Mouse (Mus musculus): ENCODE results near the gene Cacna1s. TPM values are rescaled to one million over a fixed set of nuclear protein-coding genes. Genes with fewer than 3 reads are reported as not detected.

Cacna1s gene
- polyA plus RNA-seq, 1 experiment = 0.40 TPM

DNA sequence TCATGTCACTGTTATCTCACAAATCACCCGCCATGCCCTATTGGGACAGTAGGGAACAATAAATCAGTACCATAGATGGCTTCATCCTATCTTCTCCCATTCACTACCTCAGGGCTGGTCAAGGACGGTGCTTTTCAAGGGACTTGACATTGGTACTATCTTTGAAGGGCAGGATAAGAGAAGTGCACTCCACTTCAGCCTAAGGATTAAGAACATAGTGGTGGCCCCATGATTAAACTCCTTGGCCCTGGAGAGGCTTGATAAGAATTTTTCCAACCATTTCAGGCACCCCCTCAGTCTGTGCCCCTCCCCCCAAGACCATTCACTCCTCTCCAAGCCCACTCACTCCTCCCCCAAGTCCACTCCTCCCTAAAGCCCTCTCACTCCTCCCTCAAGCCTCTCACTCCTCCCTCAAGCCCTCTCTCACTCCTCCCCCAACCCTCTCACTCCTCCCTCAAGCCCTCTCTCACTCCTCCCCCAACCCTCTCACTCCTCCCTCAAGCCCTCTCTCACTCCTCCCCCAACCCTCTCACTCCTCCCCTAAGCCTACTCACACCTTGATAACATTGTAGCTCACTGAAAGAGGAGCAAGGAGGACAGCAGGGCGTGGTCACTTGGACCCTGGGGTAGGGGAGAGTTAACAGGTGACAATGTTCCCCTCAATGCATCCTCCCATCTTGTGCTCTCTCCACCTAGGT lies 33.6 kb downstream of the Cacna1s start:
- TF ChIP-seq CTCF (IDR thresholded peaks at IDR 0.05; ENCODE audit: borderline replicate concordance, extremely low read depth, insufficient read depth, insufficient read length) (no peak), POLR2A (IDR thresholded peaks at IDR 0.05; ENCODE audit: borderline replicate concordance, extremely low read depth, insufficient read depth, insufficient read length, poor library complexity, severe bottlenecking) (no peak)
- DNase-seq (ENCODE audit: low read depth) = no peak

- TF ChIP-seq POLR2A (IDR thresholded peaks at IDR 0.05; ENCODE audit: borderline replicate concordance, extremely low read depth, insufficient read depth, insufficient read length, poor library complexity, severe bottlenecking) = no peak
- DNase-seq (ENCODE audit: low read depth) = peak; percentile 31
These were observed 37.0 kb downstream of the Cacna1s start for GRCm38 (mm10) chr1:136089368-136090165.

- TF ChIP-seq CTCF (IDR thresholded peaks at IDR 0.05; ENCODE audit: borderline replicate concordance, extremely low read depth, insufficient read depth, insufficient read length) (no peak), POLR2A (IDR thresholded peaks at IDR 0.05; ENCODE audit: borderline replicate concordance, extremely low read depth, insufficient read depth, insufficient read length, poor library complexity, severe bottlenecking) (no peak)
- DNase-seq (ENCODE audit: low read depth) = no peak
These were observed 41.2 kb downstream of the Cacna1s start for GRCm38 (mm10) chr1:136093726-136094125.

DNA sequence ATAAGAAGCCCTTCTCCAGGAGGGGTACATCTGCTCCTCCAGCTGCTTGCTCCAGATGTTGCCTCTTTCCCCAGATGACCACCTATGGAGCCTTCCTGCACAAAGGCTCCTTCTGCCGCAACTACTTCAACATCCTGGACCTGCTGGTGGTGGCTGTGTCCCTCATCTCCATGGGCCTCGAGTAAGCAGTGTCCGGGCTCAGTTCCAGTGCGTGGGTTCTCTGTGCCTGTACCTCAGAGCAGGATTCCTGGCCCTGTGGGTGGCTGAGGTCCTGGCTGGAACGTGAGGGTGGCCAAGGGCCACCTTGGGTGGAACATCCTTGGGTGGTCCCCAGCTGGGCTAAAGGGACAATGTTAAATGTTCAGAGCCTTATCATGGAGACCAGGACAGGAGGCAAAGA lies 42.3 kb downstream of the Cacna1s start:
- TF ChIP-seq CTCF (IDR thresholded peaks at IDR 0.05; ENCODE audit: borderline replicate concordance, extremely low read depth, insufficient read depth, insufficient read length) (no peak), POLR2A (IDR thresholded peaks at IDR 0.05; ENCODE audit: borderline replicate concordance, extremely low read depth, insufficient read depth, insufficient read length, poor library complexity, severe bottlenecking) (no peak)

DNA sequence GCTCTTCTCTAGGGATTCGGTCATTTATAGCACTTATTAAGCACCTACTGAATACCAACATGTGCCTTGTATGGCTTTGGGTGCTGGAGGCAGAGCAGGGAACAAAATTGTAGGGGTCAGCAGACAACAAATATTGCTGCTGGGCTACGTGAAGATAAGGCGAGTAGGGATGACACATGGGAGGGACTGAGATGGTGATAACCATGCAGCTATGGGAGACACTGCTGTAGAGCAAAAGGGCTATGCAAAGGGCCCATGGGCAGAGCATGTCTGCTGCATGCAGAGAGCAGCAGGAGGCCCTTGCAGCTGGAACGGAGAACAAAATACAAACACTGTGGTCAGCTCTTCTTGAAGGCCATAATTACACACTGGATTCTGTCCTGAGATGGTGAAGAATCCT lies 49.5 kb downstream of the Cacna1s start:
- TF ChIP-seq CTCF (IDR thresholded peaks at IDR 0.05; ENCODE audit: borderline replicate concordance, extremely low read depth, insufficient read depth, insufficient read length) = no peak
- TF ChIP-seq POLR2A (IDR thresholded peaks at IDR 0.05; ENCODE audit: borderline replicate concordance, extremely low read depth, insufficient read depth, insufficient read length, poor library complexity, severe bottlenecking) = no peak
- no peak for DNase-seq (ENCODE audit: low read depth)

More for the DNA sequence above, 42.3 kb downstream of the Cacna1s start:
- DNase-seq (ENCODE audit: low read depth) = no peak

DNA sequence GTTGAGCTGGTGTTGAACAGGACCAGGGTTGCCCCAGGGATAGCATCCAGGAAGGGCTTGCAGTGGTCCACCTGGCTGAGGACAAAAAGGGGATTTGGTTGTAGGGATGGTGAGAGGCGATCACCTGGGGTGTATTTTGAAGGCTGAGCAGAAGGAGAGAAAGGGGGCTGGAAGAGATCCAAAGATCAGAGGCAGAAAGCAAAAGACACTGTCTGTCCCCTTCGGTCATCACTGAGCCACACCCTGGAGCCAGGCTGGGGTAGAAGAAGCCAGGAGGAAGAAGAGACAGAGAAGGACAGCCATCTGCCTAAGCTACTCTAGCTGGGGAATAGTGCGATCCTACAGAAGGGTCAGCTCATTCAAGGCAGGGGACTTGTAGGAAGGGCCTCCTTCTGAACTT lies 50.0 kb downstream of the Cacna1s start:
- no peak for DNase-seq (ENCODE audit: low read depth)
- TF ChIP-seq POLR2A (IDR thresholded peaks at IDR 0.05; ENCODE audit: borderline replicate concordance, extremely low read depth, insufficient read depth, insufficient read length, poor library complexity, severe bottlenecking) = no peak
- TF ChIP-seq CTCF (IDR thresholded peaks at IDR 0.05; ENCODE audit: borderline replicate concordance, extremely low read depth, insufficient read depth, insufficient read length) = no peak

GRCm38 (mm10) chr1:136102981-136103380 lies 50.4 kb downstream of the Cacna1s start:
- TF ChIP-seq POLR2A (IDR thresholded peaks at IDR 0.05; ENCODE audit: borderline replicate concordance, extremely low read depth, insufficient read depth, insufficient read length, poor library complexity, severe bottlenecking) = no peak
- no peak for TF ChIP-seq CTCF (IDR thresholded peaks at IDR 0.05; ENCODE audit: borderline replicate concordance, extremely low read depth, insufficient read depth, insufficient read length)
- DNase-seq (ENCODE audit: low read depth) = peak; percentile 91

DNA sequence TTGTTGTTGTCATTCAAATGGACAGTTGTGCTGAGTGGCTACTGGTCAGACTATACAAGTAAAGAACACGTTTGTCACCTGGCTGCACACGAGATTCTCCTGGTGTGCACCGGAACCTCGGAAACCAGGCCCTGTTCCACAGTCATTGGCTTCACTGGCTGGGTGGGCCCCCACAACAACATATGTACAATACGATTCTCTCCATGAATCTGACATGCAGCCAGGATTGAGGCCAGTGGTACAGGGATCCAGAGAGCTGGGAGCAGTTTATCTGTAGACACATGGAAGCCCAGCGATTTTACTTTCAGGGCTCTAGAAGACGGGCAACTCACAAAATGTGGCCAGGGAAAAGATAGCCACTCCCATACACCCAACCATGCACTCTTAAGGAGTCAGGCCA lies 51.1 kb downstream of the Cacna1s start:
- TF ChIP-seq CTCF (IDR thresholded peaks at IDR 0.05; ENCODE audit: borderline replicate concordance, extremely low read depth, insufficient read depth, insufficient read length) (no peak), POLR2A (IDR thresholded peaks at IDR 0.05; ENCODE audit: borderline replicate concordance, extremely low read depth, insufficient read depth, insufficient read length, poor library complexity, severe bottlenecking) (no peak)
- peak; percentile 49 for DNase-seq (ENCODE audit: low read depth)

DNA sequence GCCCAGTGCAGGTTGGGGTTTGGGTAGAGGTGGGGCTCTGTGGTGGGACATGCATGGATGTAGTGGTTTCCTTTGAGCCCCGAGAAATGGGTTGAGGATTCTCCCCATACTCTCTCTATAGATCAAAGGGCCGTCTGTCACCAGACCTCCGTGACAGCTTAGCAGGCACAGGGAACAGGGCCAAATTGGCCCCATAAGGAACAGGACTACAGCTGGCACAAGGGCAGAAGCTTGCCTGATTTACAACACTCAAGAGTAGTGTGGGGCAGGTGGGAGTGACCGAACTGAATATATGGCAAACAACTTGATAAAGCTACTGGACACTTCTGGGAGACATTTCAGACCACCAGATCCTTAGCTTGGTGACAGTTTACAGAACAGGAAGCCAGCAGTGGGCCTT lies 52.2 kb downstream of the Cacna1s start:
- no peak for TF ChIP-seq CTCF (IDR thresholded peaks at IDR 0.05; ENCODE audit: borderline replicate concordance, extremely low read depth, insufficient read depth, insufficient read length)
- no peak for TF ChIP-seq POLR2A (IDR thresholded peaks at IDR 0.05; ENCODE audit: borderline replicate concordance, extremely low read depth, insufficient read depth, insufficient read length, poor library complexity, severe bottlenecking)

GRCm38 (mm10) chr1:136109464-136109863 lies 56.9 kb downstream of the Cacna1s start:
- TF ChIP-seq POLR2A (IDR thresholded peaks at IDR 0.05; ENCODE audit: borderline replicate concordance, extremely low read depth, insufficient read depth, insufficient read length, poor library complexity, severe bottlenecking) = no peak
- no peak for TF ChIP-seq CTCF (IDR thresholded peaks at IDR 0.05; ENCODE audit: borderline replicate concordance, extremely low read depth, insufficient read depth, insufficient read length)
- no peak for DNase-seq (ENCODE audit: low read depth)

More for the DNA sequence above, 52.2 kb downstream of the Cacna1s start:
- peak; percentile 80 for DNase-seq (ENCODE audit: low read depth)

- peak; percentile 73 for TF ChIP-seq CTCF (IDR thresholded peaks at IDR 0.05; ENCODE audit: borderline replicate concordance, extremely low read depth, insufficient read depth, insufficient read length)
- TF ChIP-seq POLR2A (IDR thresholded peaks at IDR 0.05; ENCODE audit: borderline replicate concordance, extremely low read depth, insufficient read depth, insufficient read length, poor library complexity, severe bottlenecking) = no peak
- DNase-seq (ENCODE audit: low read depth) = peak; percentile 60
These were observed 63.6 kb downstream of the Cacna1s start for GRCm38 (mm10) chr1:136116183-136116582.

GRCm38 (mm10) chr1:136117069-136117468 lies 64.5 kb downstream of the Cacna1s start:
- TF ChIP-seq CTCF (IDR thresholded peaks at IDR 0.05; ENCODE audit: borderline replicate concordance, extremely low read depth, insufficient read depth, insufficient read length) = no peak
- no peak for TF ChIP-seq POLR2A (IDR thresholded peaks at IDR 0.05; ENCODE audit: borderline replicate concordance, extremely low read depth, insufficient read depth, insufficient read length, poor library complexity, severe bottlenecking)
- no peak for DNase-seq (ENCODE audit: low read depth)

All from brain, embryonic 14.5 days (tissue).